Mouse (Mus musculus): ENCODE results near the gene Zic1. TPM values are rescaled to one million over a fixed set of nuclear protein-coding genes. Genes with fewer than 3 reads are reported as not detected.

The Zic1 gene
- total RNA-seq, 2 experiments from 2014 or later, result not detected

GRCm38 (mm10) chr9:91352786-91353185 is 12.8 kb downstream of the Zic1 start:
- DNase-seq, result no peak

GRCm38 (mm10) chr9:91351961-91352411 is 13.6 kb downstream of the Zic1 start:
- no peak for DNase-seq

GRCm38 (mm10) chr9:91351361-91351760 is 14.2 kb downstream of the Zic1 start:
- DNase-seq, result no peak

GRCm38 (mm10) chr9:91350861-91351291 is 14.7 kb downstream of the Zic1 start:
- DNase-seq, result no peak

- no peak for DNase-seq
These were observed 15.3 kb downstream of the Zic1 start for GRCm38 (mm10) chr9:91350211-91350791.

- no peak for DNase-seq
These were observed 16.9 kb downstream of the Zic1 start for GRCm38 (mm10) chr9:91348746-91349145.

- no peak for DNase-seq
These were observed 18.0 kb downstream of the Zic1 start for GRCm38 (mm10) chr9:91347591-91347990.

Other genes starting within 250 kb of the Zic1 start
- gene Zic4, start 3.4 kb downstream of the Zic1 start, total RNA-seq (2021), result not detected

All from heart, postnatal 4 days (tissue).